ENCODE assay signal across 11 mouse cellular contexts in genomic region chr17:26498626-26499025, GRCm38 (mm10).
"Had no signal": no experiment of that assay in that cellular context is flagged by ENCODE, and none has a peak within 500 bp of the region (broad histone marks: within the 10 kb centered on the region; RNA-seq: fewer than 3 reads in every experiment).

No protein-coding gene starts in this region.

- H3K4me2 ChIP-seq: kidney, embryonic 15.5 days; liver, embryonic 12.5 days; lung, embryonic 15.5 days; midbrain, embryonic 13.5 days; neural tube, embryonic 15.5 days had no signal

- H3K27me3 ChIP-seq: kidney, embryonic 15.5 days; liver, embryonic 12.5 days; lung, embryonic 15.5 days; midbrain, embryonic 13.5 days; neural tube, embryonic 15.5 days had no signal

- H3K9ac ChIP-seq: kidney, embryonic 15.5 days; liver, embryonic 12.5 days; lung, embryonic 15.5 days; midbrain, embryonic 13.5 days; neural tube, embryonic 15.5 days had no signal

- H3K27ac ChIP-seq: kidney, embryonic 15.5 days; limb, embryonic 10.5 days; liver, embryonic 12.5 days; midbrain, embryonic 13.5 days; neural tube, embryonic 15.5 days had no signal

- H3K4me3 ChIP-seq: kidney, embryonic 15.5 days; limb, embryonic 10.5 days; liver, embryonic 12.5 days; lung, embryonic 15.5 days; midbrain, embryonic 13.5 days; myocyte; neural tube, embryonic 15.5 days had no signal

- ATAC-seq: liver, embryonic 12.5 days; midbrain, embryonic 13.5 days had no signal

- H3K9me3 ChIP-seq: kidney, embryonic 15.5 days; limb, embryonic 10.5 days; lung, embryonic 15.5 days; neural tube, embryonic 15.5 days had no signal

- DNase-seq: kidney, postnatal 14 days; right cerebral cortex, adult 18-20 months; right cerebral cortex, postnatal 25 days; thymus, postnatal 4 days had no signal

- H3K36me3 ChIP-seq: kidney, embryonic 15.5 days; limb, embryonic 10.5 days; liver, embryonic 12.5 days; lung, embryonic 15.5 days; midbrain, embryonic 13.5 days; neural tube, embryonic 15.5 days had no signal
